Mouse (Mus musculus): ENCODE measurements around the gene Rasal2.

DNA sequence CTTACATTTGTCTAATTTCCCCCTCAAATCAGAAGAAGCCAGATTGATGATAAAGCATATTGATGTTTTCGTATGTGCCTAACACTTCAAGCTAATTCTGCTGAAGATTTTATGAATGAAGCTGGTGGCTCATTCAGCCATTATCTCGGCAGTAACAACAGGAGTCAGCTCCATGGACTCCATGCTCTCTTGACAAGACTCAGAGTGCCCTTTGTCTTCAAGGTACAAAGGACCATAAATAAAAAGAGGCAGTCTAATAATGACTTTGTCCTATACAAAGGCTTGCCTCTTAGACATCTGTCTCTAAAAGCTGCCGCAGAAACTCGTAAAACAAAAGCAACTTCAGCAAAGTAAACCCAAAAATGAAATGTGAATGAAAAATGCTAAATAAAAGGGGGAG is 24.4 kb downstream of the Rasal2 start:
- TF ChIP-seq CTCF (IDR thresholded peaks at IDR 0.05), result no peak
- no peak for TF ChIP-seq POLR2A (IDR thresholded peaks at IDR 0.05; ENCODE audit: insufficient read depth, low read depth, low read length)

Measured in heart, adult 2 months (tissue).